Mouse (Mus musculus) embryonic facial prominence, embryonic 14.5 days (tissue): Measurements from ENCODE around the gene Phlpp1. TPM values are rescaled to one million over a fixed set of nuclear protein-coding genes. Genes with fewer than 3 reads are reported as not detected.

ENCODE experiments used
- ATAC-seq: fragments of 200-750 bp; cut with Nextera tagmentation; 2 replicates; pipeline ENCODE4 v1.8.0; 2017; ENCODE audit warnings: low read depth, moderate number of reproducible peaks, moderate TSS enrichment
- DNase-seq: peaks from one replicate; pipeline ENCODE4 v3.0.0-alpha.2; 2015; ENCODE audit warnings: low spot score
- H3K27ac ChIP-seq: fragments of 300-500 bp; sonication (generic); replicated peaks from 2 replicates; pipeline ENCODE4 v1.5.1; 2014; ENCODE audit warnings: low read depth, mild to moderate bottlenecking, low read length, moderate library complexity
- H3K27me3 ChIP-seq: fragments of 300-500 bp; sonication (generic); replicated peaks from 2 replicates; pipeline ENCODE4 v1.6.1; 2014; ENCODE audit warnings: low read length; ENCODE audit not compliant: control insufficient read depth, insufficient read depth
- H3K36me3 ChIP-seq: fragments of 300-500 bp; sonication (generic); 2 replicates; pipeline ENCODE4 v1.6.1; 2014; ENCODE audit warnings: low read length, mixed read lengths; ENCODE audit not compliant: control insufficient read depth, insufficient read depth
- H3K4me1 ChIP-seq: fragments of 300-500 bp; sonication (generic); 2 replicates; pipeline ENCODE4 v1.6.1; 2014; ENCODE audit warnings: antibody characterized with exemption, low read length; ENCODE audit not compliant: control insufficient read depth, insufficient read depth
- H3K4me2 ChIP-seq: fragments of 300-500 bp; sonication (generic); 2 replicates; pipeline ENCODE4 v1.6.1; 2014; ENCODE audit warnings: low read depth, mild to moderate bottlenecking, low read length, moderate library complexity, mixed read lengths
- H3K4me3 ChIP-seq: fragments of 300-500 bp; sonication (generic); 2 replicates; pipeline ENCODE4 v1.5.1; 2014; ENCODE audit warnings: low read depth, mild to moderate bottlenecking, low read length
- H3K9ac ChIP-seq: fragments of 300-500 bp; sonication (generic); 2 replicates; pipeline ENCODE4 v1.6.1; 2014; ENCODE audit warnings: low read depth, mild to moderate bottlenecking, low read length, moderate library complexity, mixed read lengths
- H3K9me3 ChIP-seq: fragments of 300-500 bp; sonication (generic); 2 replicates; pipeline ENCODE4 v1.6.1; 2016; ENCODE audit warnings: low read length; ENCODE audit not compliant: control insufficient read depth
- WGBS: fragments of 180-500 bp; shearing (Covaris S2); extraction: QIAGEN DNeasy Blood & Tissue Kit; methylation state at CpG from one replicate; pipeline ENCODE4 v1.1.7; 2014; 5-methylcytosine and 5-hydroxymethylcytosine counted together
- polyA plus RNA-seq: library from polyadenylated mRNA; unstranded; fragments of >200 nt; fragmentation: Nextera tagmentation; extraction: Ambion mirVana; gene quantifications from 2 replicates; pipeline ENCODE4 v1.2.1, GENCODE M21; 2014

Gene Phlpp1
- polyA plus RNA-seq, 1 experiment from 2014 or later: 5.1 TPM

DNA sequence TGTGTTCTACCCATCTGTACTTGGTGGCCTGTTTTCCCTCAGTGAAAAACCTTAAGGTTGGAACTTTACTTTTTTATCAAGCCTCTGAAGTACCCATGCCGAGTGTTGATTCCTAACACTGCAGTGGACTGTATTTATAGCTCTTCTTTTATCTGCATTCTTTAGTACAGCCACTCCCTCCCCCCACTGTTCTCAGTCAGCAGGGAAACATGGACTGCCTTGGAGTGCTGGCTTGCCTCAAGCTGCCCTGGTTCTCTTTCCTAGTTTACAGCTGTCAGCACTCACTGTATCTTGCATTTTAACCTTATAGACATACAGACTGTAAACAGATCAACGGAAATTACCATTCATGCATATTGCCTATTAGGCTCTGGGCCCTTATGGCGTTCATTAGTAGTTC, 32.8 kb downstream of the Phlpp1 start:
- Histone ChIP-seq H3K4me3 (no peak overlapping the region), H3K4me2 (no peak overlapping the region), H3K9ac (no peak overlapping the region), H3K4me1 (peaks cover 25% of the 10 kb centered on the region), H3K27ac (no peak overlapping the region), H3K36me3 (no peaks in the 10 kb centered on the region), H3K27me3 (no peaks in the 10 kb centered on the region), H3K9me3 (no peaks in the 10 kb centered on the region; the same call in 1 of the 2 replicates)
- DNase-seq: peak; percentile 54
- ATAC-seq: no peak
- 40% methylated on average over 3 of the region's 3 CpGs for WGBS

DNA sequence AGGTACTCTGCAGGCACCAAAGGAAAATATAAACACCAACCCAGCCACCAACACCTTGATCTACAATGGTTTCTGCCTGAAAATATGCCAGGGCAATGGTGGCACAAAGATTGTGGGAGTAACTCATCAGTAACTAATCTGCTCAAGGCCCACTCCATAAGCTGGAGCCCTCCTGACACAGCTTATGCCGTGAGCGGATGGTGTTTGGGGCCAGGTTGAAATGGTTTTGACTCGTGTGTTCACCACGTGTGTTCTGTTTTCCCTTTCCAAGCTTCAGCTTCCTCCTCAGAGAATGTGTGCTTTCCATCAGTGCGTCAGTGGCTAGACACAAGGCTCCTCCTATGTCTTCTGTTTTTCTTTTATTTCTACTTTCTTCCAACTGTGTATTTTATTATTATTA, 37.0 kb downstream of the Phlpp1 start:
- WGBS: 56% methylated on average over 5 of the region's 5 CpGs
- H3K27me3 ChIP-seq: no peaks in the 10 kb centered on the region

DNA sequence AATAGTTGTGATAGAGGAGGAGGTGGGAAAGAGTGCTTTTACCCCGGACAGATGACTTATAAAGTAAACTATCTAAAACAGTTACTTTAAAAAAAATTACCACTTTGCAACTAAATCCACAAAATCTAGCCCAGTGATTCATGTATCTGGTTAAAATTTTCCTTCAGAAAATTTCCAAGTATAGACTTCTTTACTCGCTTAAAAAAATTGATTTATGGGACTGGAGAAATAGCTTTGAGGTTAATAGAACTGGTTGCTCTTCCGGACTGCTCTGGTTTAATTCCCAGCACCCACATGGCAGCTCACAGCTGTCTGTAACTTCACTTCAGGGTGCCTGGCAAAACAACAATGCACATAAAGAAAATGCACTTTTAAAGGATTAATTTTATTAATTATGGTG, 38.9 kb downstream of the Phlpp1 start:
- no peaks in the 10 kb centered on the region for H3K27me3 ChIP-seq
- H3K4me2 ChIP-seq: no peak overlapping the region
- no peak for ATAC-seq
- no peaks in the 10 kb centered on the region; the same call in 1 of the 2 replicates for H3K9me3 ChIP-seq
- H3K9ac ChIP-seq: no peak overlapping the region
- peaks cover 4% of the 10 kb centered on the region; the same call in 1 of the 2 replicates for H3K4me1 ChIP-seq
- 63% methylated on average over 3 of the region's 3 CpGs for WGBS
- H3K4me3 ChIP-seq: no peak overlapping the region
- DNase-seq: no peak
- H3K27ac ChIP-seq: no peak overlapping the region
- H3K36me3 ChIP-seq: no peaks in the 10 kb centered on the region

More for the DNA sequence above, 37.0 kb downstream of the Phlpp1 start:
- Histone ChIP-seq H3K4me1 (peaks cover 19% of the 10 kb centered on the region), H3K27ac (no peak overlapping the region; the same call in 1 of the 2 replicates), H3K4me2 (no peak overlapping the region), H3K9ac (no peak overlapping the region), H3K4me3 (no peak overlapping the region), H3K9me3 (no peaks in the 10 kb centered on the region; the same call in 1 of the 2 replicates), H3K36me3 (no peaks in the 10 kb centered on the region)
- DNase-seq: no peak
- ATAC-seq: no peak

DNA sequence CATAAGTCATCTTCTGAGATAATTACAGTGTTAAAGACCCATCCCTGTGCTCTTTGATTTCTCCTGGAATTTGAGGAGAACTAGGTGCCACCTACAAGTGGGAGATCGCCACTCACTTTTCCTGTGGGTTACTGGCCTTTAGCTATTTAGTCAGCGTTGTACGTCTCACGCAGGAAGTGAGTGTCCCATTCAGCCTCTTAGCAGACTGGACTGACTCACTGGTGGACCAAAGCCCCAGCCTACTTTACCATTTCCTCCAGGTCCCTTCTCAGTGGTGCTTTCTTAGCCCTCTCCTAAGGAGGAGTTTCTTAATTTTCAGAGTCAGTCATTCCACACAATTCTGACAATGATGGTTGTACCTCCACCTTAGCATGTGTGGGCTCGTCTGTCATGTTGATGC, 39.6 kb downstream of the Phlpp1 start:
- no peak overlapping the region for H3K4me3 ChIP-seq
- no peak overlapping the region for H3K27ac ChIP-seq
- DNase-seq: no peak
- 87% methylated on average over 5 of the region's 5 CpGs for WGBS
- H3K4me2 ChIP-seq: no peak overlapping the region
- H3K4me1 ChIP-seq: peaks cover 4% of the 10 kb centered on the region; the same call in 1 of the 2 replicates
- ATAC-seq: no peak
- no peaks in the 10 kb centered on the region; the same call in 1 of the 2 replicates for H3K9me3 ChIP-seq
- no peak overlapping the region for H3K9ac ChIP-seq
- no peaks in the 10 kb centered on the region for H3K27me3 ChIP-seq
- no peaks in the 10 kb centered on the region for H3K36me3 ChIP-seq

DNA sequence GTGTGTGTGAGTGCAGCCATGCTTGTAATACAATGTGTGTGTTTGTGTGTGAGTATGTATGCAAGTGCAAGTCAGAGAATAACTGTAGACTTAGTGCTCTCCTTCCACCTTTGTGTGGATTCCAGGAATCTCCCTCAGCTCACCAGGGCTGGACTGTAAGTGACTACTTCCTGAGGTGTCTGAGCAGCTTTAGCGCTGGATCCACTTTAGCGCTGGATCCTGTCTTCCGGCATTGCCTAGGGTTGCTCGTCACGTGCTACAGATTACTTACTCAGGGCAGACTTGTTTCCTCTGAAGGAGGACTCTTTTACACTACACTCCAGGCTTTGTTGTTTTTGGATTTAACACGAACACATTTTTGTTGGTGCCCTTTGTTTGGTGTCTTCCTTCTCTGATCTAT, 48.9 kb downstream of the Phlpp1 start:
- Histone ChIP-seq H3K9ac (no peak overlapping the region), H3K9me3 (no peaks in the 10 kb centered on the region), H3K4me2 (no peak overlapping the region), H3K4me1 (no peaks in the 10 kb centered on the region), H3K27me3 (no peaks in the 10 kb centered on the region), H3K4me3 (no peak overlapping the region), H3K27ac (no peak overlapping the region), H3K36me3 (no peaks in the 10 kb centered on the region)
- ATAC-seq (no peak), DNase-seq (no peak)
- WGBS: 36% methylated on average over 6 of the region's 6 CpGs

DNA sequence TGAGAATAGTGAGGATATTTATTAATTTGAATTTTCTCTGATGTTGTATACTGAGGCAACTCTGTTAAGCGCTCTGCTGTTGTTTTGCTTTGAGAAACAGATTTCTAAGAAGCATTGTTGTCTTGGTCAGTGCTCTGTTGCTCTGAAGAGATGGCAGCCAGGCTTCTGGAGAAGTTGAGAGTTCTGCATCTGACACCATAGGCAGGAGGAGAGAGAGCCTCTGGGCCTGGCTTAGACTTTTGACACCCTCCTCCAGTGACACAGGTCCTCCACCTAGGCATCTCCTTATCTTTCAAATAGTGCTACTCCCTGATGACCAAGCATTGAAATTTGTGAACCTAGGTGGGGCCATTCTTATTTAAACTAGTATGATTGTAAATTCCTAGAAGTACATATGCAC, 49.8 kb downstream of the Phlpp1 start:
- no peak overlapping the region for H3K4me3 ChIP-seq
- no peaks in the 10 kb centered on the region for H3K36me3 ChIP-seq
- no peaks in the 10 kb centered on the region for H3K9me3 ChIP-seq
- H3K4me1 ChIP-seq: no peaks in the 10 kb centered on the region
- H3K4me2 ChIP-seq: no peak overlapping the region
- H3K27me3 ChIP-seq: no peaks in the 10 kb centered on the region
- no peak for ATAC-seq
- H3K27ac ChIP-seq: no peak overlapping the region
- DNase-seq: no peak
- no peak overlapping the region for H3K9ac ChIP-seq
- WGBS: 92% methylated on average over 1 of the region's 1 CpGs

DNA sequence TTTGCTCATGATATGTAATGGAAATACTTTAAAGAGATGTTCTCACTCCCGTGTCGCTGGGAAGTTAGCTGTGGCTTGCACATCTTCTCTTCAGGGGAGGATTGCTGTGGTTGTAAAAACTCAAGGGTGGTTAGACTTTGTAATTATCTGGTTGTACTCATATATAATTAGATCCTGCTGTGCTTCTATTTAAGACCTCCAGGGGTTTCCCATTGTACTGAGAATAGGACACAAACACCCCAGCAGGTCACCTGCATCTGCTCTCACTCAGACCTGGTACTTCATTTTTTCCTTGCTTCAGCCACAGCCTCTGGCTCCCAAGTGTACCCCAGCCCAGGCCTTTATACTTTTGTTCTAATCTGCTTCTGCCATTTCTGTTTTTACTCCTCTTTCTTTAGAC, 50.4 kb downstream of the Phlpp1 start:
- H3K27ac ChIP-seq: no peak overlapping the region
- H3K9me3 ChIP-seq: no peaks in the 10 kb centered on the region
- H3K4me2 ChIP-seq: no peak overlapping the region
- DNase-seq: no peak
- no peaks in the 10 kb centered on the region for H3K36me3 ChIP-seq
- no peak overlapping the region for H3K4me3 ChIP-seq
- 20% methylated on average over 2 of the region's 2 CpGs for WGBS
- H3K4me1 ChIP-seq: no peaks in the 10 kb centered on the region
- H3K9ac ChIP-seq: no peak overlapping the region
- ATAC-seq: no peak
- no peaks in the 10 kb centered on the region for H3K27me3 ChIP-seq

DNA sequence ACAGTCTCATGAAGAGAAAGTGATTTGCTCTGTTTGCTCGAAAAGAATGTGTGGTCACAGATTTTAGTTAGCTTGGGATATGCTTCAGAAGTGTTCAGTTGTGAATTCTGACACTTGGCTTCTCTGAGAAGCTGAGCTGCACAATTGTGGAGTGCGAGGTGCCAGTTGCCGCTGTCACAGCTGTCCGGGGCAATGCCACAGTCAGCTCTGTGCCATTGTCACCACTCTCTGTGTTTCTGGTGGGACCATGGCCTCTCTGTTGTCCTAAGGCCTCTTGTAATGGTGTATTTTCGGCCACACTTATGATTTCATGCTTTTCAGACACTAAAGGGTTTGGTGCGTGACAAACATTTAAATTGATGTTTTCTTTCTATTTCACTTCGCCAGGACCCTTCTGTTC, 55.1 kb downstream of the Phlpp1 start:
- H3K27me3 ChIP-seq: no peaks in the 10 kb centered on the region
- ATAC-seq: no peak
- no peak overlapping the region for H3K27ac ChIP-seq
- no peak overlapping the region for H3K4me2 ChIP-seq
- no peak for DNase-seq
- WGBS: 85% methylated on average over 7 of the region's 7 CpGs
- no peak overlapping the region for H3K4me3 ChIP-seq
- no peak overlapping the region for H3K9ac ChIP-seq
- H3K4me1 ChIP-seq: no peaks in the 10 kb centered on the region
- H3K9me3 ChIP-seq: no peaks in the 10 kb centered on the region
- H3K36me3 ChIP-seq: no peaks in the 10 kb centered on the region

DNA sequence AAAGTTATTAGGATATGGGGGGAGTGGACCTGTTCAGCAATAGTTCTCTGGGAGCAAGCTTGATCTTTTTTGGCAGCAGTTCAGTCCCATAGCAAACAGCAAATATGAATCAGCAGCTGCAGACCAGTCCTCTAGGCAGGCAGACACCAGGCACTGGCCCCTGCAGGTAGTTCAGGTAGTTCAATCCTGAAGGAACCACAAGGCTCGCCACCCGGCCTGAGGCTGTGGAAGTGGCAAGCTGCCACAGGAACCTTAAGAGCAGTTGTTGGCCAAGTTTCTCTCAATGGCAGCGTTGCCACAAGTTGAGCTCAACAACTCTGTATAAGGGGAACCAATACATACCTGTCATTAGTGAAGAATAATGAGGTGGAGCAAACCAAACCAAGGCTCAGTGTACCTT, 58.8 kb downstream of the Phlpp1 start:
- no peaks in the 10 kb centered on the region for H3K27me3 ChIP-seq
- H3K4me1 ChIP-seq: no peaks in the 10 kb centered on the region
- no peak overlapping the region for H3K4me2 ChIP-seq
- H3K27ac ChIP-seq: no peak overlapping the region
- DNase-seq (no peak), ATAC-seq (no peak)
- 66% methylated on average over 3 of the region's 3 CpGs for WGBS
- no peaks in the 10 kb centered on the region for H3K36me3 ChIP-seq
- H3K9ac ChIP-seq: no peak overlapping the region
- H3K9me3 ChIP-seq: no peaks in the 10 kb centered on the region
- no peak overlapping the region for H3K4me3 ChIP-seq
